Mouse (Mus musculus) spleen, adult 18-20 months (tissue): ENCODE results near the gene Oser1.
A peak's percentile ranks its signal among the peaks of the same experiment; 100 is the strongest.
"Not testable (repeated sequence)": the region's sequence is repeated elsewhere in the genome, so short reads cannot be mapped to it uniquely, and the experiment has no call there.

Source experiments
- DNase-seq, 2 experiments: peaks; one replicate each; pipeline ENCODE4 v3.0.0; 2022; ENCODE audit warnings: mixed read lengths in 2 of 2

Gene Oser1

DNA sequence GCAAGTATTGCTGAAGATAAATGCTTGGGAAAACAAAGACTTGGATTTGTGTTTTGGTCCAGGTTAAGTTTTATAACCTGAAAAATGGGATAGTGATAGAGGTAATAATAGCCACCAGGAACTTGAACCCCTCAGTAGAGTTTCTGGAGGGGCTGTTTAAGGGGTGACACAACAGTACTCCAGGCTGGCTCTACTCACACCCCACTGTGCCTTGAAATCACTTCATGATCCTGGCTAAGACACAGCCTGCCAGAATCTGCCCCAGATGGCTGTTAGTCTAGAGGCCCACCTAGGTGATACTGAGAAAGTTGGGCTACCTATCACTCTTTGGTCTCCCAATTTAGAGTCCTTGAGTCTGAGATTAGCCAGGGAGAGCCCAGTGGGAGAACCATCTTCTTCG lies 15.0 kb upstream of the Oser1 start:
- no peak for DNase-seq

DNA sequence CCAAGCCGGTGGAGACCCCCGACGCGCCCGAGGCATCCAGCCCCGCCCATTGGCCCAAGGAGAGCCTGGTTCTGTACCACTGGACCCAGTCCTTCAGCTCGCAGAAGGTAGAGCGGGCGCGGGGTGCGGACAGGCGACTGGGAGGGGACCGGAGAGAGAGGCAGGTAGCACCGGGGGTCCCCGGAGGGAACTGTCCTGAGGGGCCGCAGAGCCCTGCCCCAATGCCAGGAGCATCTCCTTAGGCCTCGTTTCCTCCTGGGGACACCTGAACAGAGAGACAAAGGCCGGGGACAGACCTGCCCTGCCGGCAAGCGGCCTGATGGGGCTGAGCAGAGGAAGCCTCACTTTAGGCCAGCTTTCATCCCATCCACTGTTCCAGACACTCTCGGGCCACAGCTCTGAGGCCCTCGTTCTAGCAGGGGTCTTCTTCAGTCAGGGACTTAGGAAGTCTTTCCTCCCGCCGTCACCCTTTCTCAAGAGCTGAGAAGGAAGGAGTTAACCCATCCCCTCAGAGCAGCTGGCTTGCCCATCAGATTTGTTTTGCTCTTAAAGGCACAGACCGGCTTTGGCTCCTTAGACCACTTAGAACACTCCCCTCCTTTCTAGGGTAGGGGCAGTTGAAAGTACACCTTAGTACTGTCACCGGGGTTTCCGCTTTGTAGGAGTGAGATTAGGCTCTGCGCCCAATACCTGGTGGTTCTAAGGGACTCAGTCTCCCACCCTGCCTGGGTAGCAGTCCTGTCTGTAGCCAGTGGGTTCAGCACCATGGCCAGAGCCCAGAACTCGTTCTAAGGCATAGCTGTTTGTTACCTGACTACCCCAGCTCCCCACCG lies 14.3 kb upstream of the Oser1 start:
- DNase-seq = no peak

DNA sequence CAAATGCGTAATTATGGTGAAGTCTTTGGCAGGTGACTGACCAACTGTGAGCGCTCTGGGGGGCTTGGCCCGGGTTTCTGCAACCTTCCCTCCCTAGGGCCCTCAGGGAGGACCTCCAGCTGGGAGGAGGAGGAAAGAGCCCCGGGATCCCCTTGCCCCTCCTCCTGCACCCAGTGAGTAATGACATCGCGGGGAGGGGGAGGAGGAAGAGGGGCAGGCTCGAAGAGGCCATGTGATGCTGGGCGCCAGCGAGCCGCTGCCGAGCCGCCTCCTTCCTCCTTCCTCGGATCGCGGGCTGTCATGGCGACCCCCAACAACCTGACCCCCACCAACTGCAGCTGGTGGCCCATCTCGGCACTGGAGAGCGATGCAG lies 13.7 kb upstream of the Oser1 start, which contains the start of gene Gdap1l1:
Gene Gdap1l1 (plus strand): TSS at position 231 of the 373 bp plus-strand sequence.
- no peak for DNase-seq

DNA sequence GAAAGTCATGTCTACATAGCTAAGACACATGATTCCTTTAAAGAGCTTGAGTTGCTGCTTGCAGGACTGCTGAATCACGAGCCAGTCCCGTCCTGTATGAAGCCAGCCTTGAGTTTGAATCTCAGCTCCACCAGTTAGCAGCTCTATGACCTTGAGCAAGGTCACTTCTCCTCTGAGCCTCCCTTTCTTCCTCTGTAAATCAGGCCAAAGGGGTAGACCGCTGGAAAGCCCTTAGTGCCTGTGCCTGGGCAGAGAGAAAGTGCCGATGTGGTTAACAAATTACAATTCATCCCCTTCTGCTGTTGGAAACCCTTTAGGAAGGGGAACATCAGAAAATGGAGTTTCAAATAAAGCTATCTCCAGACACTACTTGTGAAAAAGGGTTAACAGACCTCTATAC lies 13.3 kb upstream of the Oser1 start:
- DNase-seq = no peak

DNA sequence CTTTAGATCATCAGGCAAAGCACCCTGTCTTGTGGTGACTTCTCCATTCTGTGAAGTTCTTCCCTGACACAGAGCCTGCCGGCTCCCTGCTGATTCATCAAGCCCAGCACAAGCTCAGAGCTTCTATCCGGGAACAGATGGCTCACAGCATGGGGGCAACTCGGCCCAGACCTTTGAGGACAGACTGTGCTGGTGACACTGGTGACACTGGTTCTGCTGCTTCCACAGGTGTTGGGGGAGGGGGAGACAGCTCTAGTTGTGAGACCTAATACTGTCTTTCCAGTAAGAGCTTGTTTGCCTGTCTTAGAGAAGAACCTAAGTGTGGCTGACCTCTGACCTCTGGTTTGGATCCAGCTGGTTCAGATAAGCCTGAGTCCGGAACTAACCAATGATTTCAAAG lies 9.5 kb upstream of the Oser1 start:
- no peak for DNase-seq

DNA sequence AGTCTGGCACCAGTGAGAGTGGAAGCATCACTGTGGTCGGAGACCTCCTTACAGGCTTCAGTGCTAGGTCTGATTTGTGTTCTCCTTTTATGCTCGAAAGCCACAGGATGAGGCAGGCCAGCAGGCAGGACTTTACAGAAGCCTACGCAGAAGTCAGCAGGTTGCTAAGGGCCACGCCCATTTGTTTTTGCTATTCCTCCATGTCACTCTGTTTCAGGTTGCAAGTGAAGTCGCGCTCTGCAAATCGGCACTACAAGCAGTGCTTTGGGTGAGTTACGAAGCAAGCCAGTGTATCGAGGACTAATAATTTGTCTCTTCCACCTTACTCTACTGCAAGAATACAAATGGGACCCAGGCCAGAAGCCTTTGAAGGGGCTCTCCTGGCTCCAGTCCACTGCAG lies 6.8 kb upstream of the Oser1 start:
- DNase-seq = no peak

DNA sequence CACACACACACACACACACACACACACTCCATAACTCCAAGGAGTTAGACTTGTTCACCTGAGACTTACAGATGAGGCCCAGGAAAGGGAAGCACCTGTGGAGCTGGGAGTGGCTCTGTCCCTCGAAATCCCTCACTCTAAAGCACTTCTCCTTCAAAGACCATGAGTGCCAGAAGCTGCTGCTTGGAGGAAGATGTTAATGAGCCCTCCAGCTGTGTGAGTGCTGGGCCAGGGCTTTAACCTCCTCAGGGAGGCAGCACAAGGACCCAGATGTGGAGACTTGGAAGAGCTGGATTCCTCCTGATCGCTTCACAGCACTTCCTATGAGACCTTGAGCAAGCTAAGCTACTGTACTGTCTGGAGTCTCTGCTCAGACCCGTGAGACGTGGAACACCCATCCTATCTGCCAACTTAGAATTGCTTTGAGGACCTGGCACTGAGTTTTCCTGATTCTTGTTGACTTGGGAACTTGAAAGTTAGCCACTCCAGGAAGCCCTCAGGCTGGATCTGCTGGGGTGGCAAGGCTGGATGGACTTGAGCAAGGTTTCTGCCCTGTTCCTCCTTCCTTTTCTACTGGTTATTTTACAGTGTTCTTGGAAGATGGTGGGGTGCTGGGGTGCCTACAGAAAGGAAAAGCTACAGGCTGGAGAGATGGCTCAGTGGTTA lies 4.0 kb upstream of the Oser1 start:
- no peak for DNase-seq

DNA sequence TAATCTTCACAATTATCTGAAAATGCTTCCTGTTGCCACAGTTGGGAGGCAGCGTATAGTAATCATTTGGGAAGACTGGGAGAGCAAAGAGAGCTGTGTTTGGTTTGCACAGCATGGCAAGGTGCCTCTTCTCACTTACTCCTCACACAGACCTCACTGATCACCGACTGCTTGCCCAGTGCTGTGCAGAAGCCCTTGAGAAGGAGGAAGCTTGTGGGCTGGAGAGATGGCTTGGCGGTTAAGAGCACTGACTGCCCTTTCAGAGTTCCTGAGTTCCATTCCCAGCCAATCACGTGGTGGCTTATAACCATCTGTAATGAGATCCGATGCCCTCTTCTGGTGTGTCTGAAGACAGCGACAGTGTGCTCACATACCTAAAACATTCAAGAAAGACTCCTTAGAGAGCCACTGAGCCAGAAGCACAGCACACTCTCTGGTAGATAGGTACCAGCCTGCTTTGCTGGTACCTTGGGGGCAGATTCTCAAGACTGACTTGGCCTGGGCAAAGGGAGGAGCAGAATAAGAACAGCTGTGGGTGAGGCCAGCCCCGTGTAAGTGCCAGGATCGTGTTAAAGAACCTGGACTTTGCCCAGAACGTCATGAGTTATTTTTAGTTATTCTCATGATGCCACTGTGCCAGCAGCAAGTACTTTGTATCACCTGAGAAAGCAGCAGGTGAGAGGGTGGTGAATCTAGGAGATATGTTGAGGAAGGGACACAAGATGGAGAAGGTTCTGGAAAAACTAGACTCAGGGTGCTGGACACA lies 1.4 kb downstream of the Oser1 start:
- DNase-seq = no peak

DNA sequence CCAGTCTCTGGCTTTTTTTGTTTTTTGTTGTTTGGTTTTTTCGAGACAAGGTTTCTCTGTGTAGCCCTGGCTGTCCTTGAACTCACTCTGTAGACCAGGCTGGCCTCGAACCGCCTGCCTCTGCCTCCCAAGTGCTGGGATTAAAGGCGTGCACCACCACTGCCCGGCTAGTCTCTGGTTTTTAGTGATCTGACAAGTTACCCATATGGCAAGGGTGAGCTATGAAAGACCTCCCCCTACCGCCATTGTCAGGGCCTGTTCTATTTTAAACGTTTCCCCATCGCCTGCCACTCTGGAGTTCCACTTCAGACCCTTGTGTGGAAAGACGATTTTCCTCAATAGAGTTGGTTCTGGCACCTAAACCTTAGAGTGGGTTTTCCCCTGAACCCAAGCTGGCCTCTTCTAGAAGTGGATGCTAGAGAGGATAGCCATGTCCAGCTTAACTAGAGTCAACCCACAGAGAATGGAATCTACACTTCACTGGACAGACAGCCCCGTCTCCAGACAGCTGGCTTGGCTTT lies 4.1 kb downstream of the Oser1 start:
- DNase-seq = no peak

DNA sequence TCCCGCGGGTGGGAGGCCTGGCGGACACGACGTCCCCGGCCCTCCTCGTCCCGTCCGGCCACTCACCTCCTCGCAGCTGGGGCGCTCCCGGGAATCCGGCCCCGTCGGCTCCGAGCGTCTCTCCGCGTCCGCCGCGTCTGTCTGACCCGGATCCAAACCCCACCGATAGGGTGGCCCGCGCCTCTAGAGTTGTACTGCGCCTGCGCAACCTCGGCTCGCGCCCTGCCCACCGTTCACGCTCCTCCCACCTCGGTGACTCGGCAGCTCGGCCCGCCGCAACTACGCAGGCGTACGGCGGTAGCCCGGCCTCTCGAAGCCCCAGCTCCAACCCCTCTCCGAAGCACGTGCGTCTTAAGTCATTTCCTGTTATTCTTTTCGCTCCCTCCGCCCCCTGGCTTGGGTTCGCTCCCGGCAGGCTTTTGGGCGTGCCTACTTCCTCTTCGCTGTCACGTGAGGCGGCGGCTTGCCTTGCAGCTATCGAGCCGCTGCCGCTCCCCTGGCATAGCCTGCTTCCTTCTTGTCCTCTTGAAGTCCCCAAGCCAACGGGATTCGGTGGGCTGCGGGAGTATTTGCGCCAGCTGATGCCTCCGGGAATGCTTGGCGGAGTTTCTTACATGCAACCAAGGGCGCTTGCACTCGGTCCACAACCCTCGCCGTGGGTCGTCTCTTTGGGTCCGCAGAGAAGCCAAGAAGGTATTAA lies 5.0 kb downstream of the Oser1 start:
- peak; percentile 99 to 100 for DNase-seq

DNA sequence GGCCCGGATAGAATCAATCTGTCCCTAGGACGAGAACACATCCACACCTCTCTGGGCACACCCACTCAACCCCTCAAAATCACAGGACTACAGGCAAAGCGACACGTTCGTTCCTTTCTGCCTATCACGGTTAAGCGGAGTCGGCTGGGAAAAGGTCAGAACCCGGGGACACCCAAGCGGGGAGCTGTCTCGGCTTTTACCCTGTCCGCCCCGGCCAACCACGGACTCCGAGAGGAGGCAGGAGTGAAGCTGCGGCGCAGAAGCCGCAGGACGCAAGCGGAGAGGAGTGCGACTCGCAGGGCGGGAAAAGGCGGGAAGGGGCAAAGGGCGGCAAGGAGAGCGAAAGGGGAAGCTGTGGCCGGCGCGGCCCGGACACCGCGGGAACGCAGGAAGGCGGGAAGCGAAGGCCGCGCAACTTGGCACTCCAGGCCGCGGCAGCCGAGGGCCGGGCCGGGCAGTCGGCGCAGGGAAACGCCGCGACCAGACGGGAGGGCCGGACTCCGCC lies 5.6 kb downstream of the Oser1 start:
- no peak for DNase-seq

DNA sequence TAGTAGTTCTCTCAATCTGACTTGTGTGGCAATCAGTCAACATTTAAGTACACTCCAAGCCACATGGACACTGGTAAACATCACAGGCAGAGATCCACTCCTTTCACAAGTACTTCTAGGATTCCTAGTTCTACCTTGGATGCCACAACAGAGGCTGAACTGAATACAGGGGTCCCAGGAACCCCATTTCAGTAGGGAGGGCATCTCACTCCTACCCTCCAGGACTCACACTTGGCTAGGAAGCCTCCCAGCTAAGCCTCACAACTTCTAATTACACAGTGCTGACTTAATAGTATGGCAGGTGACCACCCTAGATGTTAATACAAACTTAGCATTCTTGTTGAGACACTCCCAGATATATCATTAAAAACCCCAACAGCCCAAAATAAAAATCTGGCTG lies 6.7 kb downstream of the Oser1 start:
- no peak for DNase-seq

DNA sequence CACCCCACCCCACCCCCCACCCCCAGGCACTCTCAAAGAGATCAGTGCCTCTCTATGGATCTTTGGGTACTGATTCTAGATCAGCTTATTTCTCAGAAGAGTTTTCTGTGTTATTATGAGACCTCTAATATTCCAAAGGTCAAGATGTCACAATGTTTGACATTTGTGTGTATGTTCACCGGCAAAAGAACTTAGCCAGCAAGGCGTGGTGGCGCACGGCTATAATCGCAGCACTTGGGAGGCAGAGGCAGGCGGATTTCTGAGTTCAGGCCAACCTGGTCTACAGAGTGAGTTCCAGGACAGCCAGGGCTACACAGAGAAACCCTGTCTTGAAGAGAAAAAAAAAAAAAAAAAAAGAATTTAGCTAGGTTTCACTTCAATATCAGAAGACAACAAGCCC lies 7.5 kb downstream of the Oser1 start:
- DNase-seq = no peak

DNA sequence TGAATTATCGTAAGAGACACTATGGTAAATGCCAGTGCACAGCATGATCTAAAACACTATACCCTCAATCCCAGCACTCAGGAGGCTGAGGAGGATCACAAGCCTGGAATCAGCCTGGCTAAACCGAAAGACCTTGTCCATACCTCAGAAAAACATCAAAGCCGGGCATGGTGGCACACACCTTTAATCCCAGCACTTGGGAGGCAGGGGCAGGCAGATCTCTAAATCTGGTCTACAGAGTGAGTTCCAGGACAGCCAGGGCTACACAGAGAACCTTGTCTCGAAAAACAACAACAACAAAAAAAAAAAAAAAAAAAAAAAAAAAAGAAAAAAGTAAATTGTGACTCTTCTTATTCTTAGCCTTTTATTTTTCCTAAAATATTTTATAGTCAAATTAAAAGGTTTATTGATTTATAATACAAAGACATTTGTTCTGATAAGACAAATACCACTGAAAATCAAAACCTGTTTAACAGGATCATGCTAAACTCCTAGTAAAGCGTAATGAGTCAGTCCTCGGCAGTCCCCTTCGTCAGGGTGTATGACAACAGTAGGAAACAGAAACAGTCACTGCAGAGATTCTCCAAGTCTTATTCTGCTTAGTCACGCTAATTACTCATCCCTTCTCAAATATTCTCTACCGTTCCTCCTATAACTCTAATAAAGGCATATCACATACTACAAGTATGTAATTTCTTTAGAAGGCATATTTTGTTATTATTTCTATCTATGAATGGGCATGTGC lies 11.5 kb downstream of the Oser1 start:
- DNase-seq = no peak

DNA sequence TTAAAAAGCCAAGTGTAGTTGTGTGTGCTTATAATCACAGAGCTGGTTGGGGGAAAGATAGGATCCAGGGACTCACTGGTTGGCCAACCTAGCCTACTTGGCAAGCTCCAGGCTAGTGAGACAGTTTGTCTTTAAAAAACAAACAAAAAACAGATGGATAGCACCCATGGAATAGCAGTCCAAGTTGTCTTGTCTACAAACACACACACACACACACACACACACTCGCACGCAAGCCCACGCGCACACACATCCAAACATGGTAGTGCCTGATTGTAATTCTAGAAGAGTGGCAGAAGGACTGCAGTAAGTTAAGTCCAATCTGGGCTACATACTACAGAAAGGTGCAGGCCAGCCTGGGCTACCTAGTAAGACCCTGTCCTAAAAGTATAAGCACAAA lies 12.1 kb downstream of the Oser1 start:
- DNase-seq = no peak

DNA sequence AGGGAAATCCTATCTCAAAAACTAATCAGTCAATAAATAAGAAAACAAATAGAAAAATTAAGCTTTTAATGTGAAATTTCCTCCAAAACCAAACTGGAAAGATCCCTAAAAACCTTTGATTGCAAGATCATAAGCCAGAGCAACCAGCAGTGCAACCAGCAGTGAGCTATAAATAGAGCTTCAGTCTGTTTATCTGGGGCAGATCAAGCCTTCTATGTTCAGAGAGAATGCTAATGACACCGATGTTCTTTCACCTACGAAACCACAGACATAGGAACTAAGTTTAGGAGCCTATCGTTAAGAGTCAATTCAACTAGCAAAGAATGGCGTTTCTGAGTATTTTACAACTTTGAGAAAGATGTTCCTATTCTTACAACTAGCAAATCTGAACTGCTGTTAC lies 12.7 kb downstream of the Oser1 start:
- DNase-seq = no peak

DNA sequence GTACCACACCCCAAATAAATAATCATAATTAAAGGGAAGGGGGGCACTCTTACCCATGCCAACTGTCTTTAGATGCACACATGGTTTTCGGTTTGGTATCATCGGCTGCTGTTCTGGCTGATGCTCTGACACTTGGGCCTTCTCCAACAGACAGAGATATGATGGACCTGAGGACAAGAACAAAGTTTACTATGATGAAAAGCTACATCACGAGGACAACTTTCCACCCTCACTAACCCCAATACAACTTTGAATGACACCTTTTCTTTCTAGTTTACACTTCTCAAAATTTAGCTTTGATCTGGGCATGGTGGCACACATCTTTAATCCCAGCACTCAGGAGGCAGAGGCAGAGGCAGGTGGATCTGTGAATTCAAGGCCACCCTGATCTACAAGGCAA lies 13.2 kb downstream of the Oser1 start:
- DNase-seq = not testable (repeated sequence)

DNA sequence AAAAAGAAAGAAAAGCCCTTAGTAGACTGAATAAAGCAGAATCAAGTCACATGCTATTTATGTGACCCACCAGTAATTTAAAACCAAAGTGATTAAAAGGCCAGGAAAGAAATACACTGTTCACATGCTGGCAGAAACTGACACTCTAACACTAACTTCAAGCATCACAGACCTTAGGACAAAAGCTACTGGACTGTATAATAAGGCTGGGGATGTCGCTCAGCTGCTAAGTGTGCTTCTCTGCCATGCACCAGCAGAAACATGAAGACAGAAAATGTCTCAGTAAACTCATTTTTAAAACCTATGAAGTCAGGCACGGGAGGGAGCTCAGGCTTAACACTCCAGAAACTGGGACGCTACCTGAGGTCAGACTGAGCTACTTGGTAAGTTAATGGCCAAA lies 14.3 kb downstream of the Oser1 start:
- no peak for DNase-seq

DNA sequence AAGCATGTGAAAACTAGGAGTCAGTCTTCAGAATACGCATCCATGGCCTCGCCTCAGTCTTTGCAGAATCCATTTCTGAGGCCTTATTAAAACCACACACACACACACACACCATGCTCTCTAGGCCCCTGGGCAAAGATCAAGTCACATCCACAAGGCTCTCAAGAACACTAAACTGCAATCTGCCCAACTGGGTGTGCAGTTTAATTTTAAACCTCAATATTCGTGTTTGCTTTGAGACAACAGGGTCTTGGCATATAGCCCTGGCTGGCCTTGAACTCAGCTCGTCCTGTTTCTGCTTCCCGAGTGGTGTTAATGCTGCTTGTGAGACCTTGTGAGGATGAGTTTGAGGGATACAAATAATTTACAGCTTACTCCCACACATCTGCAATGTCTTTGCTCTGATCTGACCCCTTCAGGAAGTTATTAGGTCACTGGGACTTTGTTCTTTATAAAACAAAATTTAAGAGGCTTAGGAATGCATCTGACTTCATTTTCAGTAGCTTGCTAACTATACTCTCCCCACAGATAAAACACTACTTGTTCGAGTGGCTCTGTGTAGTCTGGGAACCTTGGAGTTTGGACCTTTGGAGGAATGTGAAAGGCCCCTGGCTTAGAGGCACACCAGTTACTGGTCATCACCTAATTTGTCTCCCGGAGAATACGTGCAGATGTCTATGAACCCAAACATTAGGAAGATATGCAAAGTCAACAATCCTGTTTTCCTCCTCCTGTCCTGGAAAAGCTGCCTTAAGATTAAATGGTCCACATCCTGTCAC lies 20.3 kb downstream of the Oser1 start:
- no peak for DNase-seq

DNA sequence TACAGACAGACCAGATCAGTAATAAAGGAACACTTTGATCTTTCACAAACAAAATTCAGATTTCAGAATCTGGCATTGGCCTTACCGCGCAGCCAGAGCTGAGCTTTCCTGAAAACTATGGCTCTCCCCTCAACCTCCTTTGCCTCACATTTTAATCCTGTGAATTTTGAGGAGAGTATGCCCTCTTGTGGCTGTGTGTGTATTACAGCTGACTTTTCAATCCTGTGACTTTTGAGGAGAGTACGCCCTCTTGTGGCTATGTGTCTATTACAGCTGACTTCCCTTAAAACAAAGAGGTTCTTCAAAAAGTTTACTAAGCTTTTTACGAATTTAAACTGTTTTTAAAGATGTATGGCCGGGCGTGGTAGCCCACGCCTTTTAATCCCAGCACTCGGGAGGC lies 23.3 kb downstream of the Oser1 start:
- peak; percentile 8 to 69 for DNase-seq

DNA sequence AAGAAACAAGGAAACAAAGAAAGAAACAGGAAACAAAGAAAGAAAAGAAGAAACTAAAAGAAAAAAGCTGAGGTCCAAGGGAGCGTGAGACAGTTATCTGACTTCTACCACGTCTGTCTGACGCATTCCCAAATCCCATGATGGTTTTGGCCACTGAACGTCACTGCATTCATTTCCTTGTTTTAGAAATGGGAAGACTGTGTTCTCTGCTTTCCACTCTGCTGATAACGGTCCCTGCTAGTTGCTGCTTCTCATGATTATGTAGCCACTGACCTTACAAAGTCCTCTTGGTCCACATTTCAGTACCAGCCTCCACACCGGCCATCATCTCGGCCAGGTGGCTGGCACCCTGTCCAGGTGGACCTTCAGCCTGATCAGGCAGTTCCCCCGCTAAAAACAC lies 25.3 kb downstream of the Oser1 start:
- DNase-seq = no peak
